Mouse (Mus musculus) MEL (cell line): Measurements from ENCODE around the gene Ubac2. TPM values are rescaled to one million over a fixed set of nuclear protein-coding genes. Genes with fewer than 3 reads are reported as not detected.

Source experiments
- DNase-seq: peaks from one replicate; pipeline ENCODE4 v3.0.0; 2011; ENCODE audit warnings: low read depth, low spot score
- H3K27ac ChIP-seq: 2 replicates; pipeline ENCODE4 v1.5.1; 2012; ENCODE audit warnings: low read depth, mild to moderate bottlenecking, control low read depth, low read length, moderate library complexity; ENCODE audit not compliant: control insufficient read depth
- H3K27me3 ChIP-seq, 2 experiments: fragments of 150-350 bp in 1 of 2; sonication (generic) in 1 of 2; 2 replicates each; pipeline ENCODE4 v1.6.1; 2012; ENCODE audit warnings: low read length in 2 of 2, mild to moderate bottlenecking in 2 of 2, improper control_type of control experiment in 1 of 2, moderate library complexity in 1 of 2; ENCODE audit not compliant: insufficient read depth in 2 of 2, control insufficient read depth in 1 of 2
- H3K36me3 ChIP-seq, 2 experiments: 2 replicates each; pipeline ENCODE4 v1.6.1; 2012 to 2014; ENCODE audit warnings: low read length in 2 of 2, improper control_type of control experiment in 1 of 2, inconsistent platforms in 1 of 2, mild to moderate bottlenecking in 1 of 2; ENCODE audit not compliant: insufficient read depth in 2 of 2, control insufficient read depth in 1 of 2
- H3K4me1 ChIP-seq, 2 experiments: fragments of 150-350 bp in 1 of 2; sonication (generic) in 1 of 2; 2 replicates each; pipeline ENCODE4 v1.6.1; 2012; ENCODE audit warnings: low read length in 2 of 2, improper control_type of control experiment in 1 of 2, mild to moderate bottlenecking in 1 of 2; ENCODE audit not compliant: insufficient read depth in 2 of 2, control insufficient read depth in 1 of 2
- H3K4me3 ChIP-seq, 2 experiments: fragments of 150-350 bp in 1 of 2; sonication (generic) in 1 of 2; 2 replicates each; pipeline ENCODE4 v1.5.1; 2012; ENCODE audit warnings: low read depth in 2 of 2, low read length in 2 of 2, mild to moderate bottlenecking in 2 of 2, moderate library complexity in 2 of 2, control low read depth in 1 of 2, improper control_type of control experiment in 1 of 2; ENCODE audit not compliant: control insufficient read depth in 1 of 2, insufficient read depth in 1 of 2
- H3K79me2 ChIP-seq: 2 replicates; pipeline ENCODE4 v1.6.1; 2012; ENCODE audit warnings: mild to moderate bottlenecking, low read length, moderate library complexity; ENCODE audit not compliant: control insufficient read depth, poor library complexity, insufficient read depth
- H3K9ac ChIP-seq: 2 replicates; pipeline ENCODE4 v1.6.1; 2012; ENCODE audit warnings: low read depth, mild to moderate bottlenecking, control low read depth, low read length, moderate library complexity; ENCODE audit not compliant: control insufficient read depth, poor library complexity, severe bottlenecking
- H3K9me3 ChIP-seq: fragments of 150-350 bp; sonication (generic); replicated peaks from 2 replicates; pipeline ENCODE4 v1.6.1; 2012; ENCODE audit warnings: mild to moderate bottlenecking, low read length, improper control_type of control experiment, moderate library complexity; ENCODE audit not compliant: insufficient read depth
- BHLHE40 ChIP-seq: IDR thresholded peaks from 2 replicates; pipeline ENCODE4 v1.6.1; 2012; ENCODE audit warnings: low read depth, mild to moderate bottlenecking, inconsistent platforms, low read length, improper control_type of control experiment, borderline replicate concordance
- GABPA ChIP-seq: IDR thresholded peaks from 2 replicates; pipeline ENCODE4 v1.6.1; 2012; ENCODE audit warnings: low read depth, mild to moderate bottlenecking, inconsistent platforms, low read length, improper control_type of control experiment, moderate library complexity
- KAT2A ChIP-seq: conservative IDR thresholded peaks from 2 replicates; pipeline ENCODE4 v1.6.1; 2012; ENCODE audit warnings: low read depth, low read length, improper control_type of control experiment, inconsistent platforms
- MAFK ChIP-seq: IDR thresholded peaks from 2 replicates; pipeline ENCODE4 v1.6.1; 2011; ENCODE audit warnings: low read depth, mild to moderate bottlenecking, low read length, improper control_type of control experiment, borderline replicate concordance
- MAX ChIP-seq: IDR thresholded peaks from 2 replicates; pipeline ENCODE4 v1.6.1; 2011; ENCODE audit warnings: low read length, improper control_type of control experiment
- MXI1 ChIP-seq: IDR thresholded peaks from 2 replicates; pipeline ENCODE4 v1.6.1; 2011; ENCODE audit warnings: mild to moderate bottlenecking, low read depth, low read length, improper control_type of control experiment
- SMC3 ChIP-seq: IDR thresholded peaks from 2 replicates; pipeline ENCODE4 v1.6.1; 2011; ENCODE audit warnings: low read depth, low read length, improper control_type of control experiment
- UBTF ChIP-seq: IDR thresholded peaks from 2 replicates; pipeline ENCODE4 v1.6.1; 2012; ENCODE audit warnings: low read depth, mild to moderate bottlenecking, inconsistent platforms, low read length, improper control_type of control experiment, moderate library complexity, borderline replicate concordance; ENCODE audit not compliant: insufficient read depth
- USF2 ChIP-seq, 2 experiments: IDR thresholded peaks; 2 replicates each; pipeline ENCODE4 v1.6.1; 2011 to 2012; ENCODE audit warnings: improper control_type of control experiment in 2 of 2, low read length in 2 of 2, borderline replicate concordance in 1 of 2, inconsistent platforms in 1 of 2, low read depth in 1 of 2, mild to moderate bottlenecking in 1 of 2; ENCODE audit not compliant: insufficient read depth in 1 of 2
- ZC3H11A ChIP-seq: IDR thresholded peaks from 2 replicates; pipeline ENCODE4 v1.6.1; 2012; ENCODE audit warnings: low read depth, mild to moderate bottlenecking, inconsistent platforms, low read length, improper control_type of control experiment
- ZNF384 ChIP-seq: IDR thresholded peaks from 2 replicates; pipeline ENCODE4 v1.6.1; 2012; ENCODE audit warnings: low read depth, mild to moderate bottlenecking, inconsistent platforms, low read length, improper control_type of control experiment
- polyA plus RNA-seq, 2 experiments: library from polyadenylated mRNA; stranded (reverse) in 1 of 2; unstranded in 1 of 2; fragments of >175 nt in 1 of 2; fragments of >200 nt in 1 of 2; gene quantifications; 2 replicates each; pipeline versions ENCODE4 v1.2.1 to v1.2.4; 2012; ENCODE audit warnings: low replicate concordance in 2 of 2, low read depth in 1 of 2; ENCODE audit not compliant: insufficient read length in 2 of 2, insufficient read depth in 1 of 2, missing spikeins in 1 of 2
- total RNA-seq: library from RNA; depleted of rRNA; stranded (reverse); fragments of 300-350 nt; gene quantifications from 2 replicates; pipeline ENCODE4 v1.2.3, GENCODE M21; 2012

The Ubac2 gene
- total and polyA plus RNA-seq, 3 experiments, result 32.9 to 44.8 TPM; not detected in 1

GRCm38 (mm10) chr14:122017958-122018357 lies 139.5 kb downstream of the Ubac2 start:
- H3K79me2 ChIP-seq, result no peaks in the 10 kb centered on the region
- no peak overlapping the region for H3K27ac ChIP-seq
- no peaks in the 10 kb centered on the region for H3K9me3 ChIP-seq
- no peak overlapping the region for H3K9ac ChIP-seq
- no peak for DNase-seq
- no peaks in the 10 kb centered on the region for H3K27me3 ChIP-seq
- H3K4me3 ChIP-seq, result no peak overlapping the region
- H3K36me3 ChIP-seq, result peaks cover 0 to 9% of the 10 kb centered on the region in 2 experiments; a peak in 3 of 4 replicates
- H3K4me1 ChIP-seq, result peaks cover 7 to 8% of the 10 kb centered on the region in 2 experiments
- TF ChIP-seq BHLHE40 (no peak), MXI1 (no peak), MAFK (no peak)

GRCm38 (mm10) chr14:122019389-122019788 lies 141.0 kb downstream of the Ubac2 start:
- no peak for DNase-seq
- Histone ChIP-seq H3K4me1 (peaks cover 19% of the 10 kb centered on the region in 2 experiments), H3K79me2 (no peaks in the 10 kb centered on the region), H3K9me3 (no peaks in the 10 kb centered on the region), H3K9ac (no peak overlapping the region), H3K27me3 (no peaks in the 10 kb centered on the region), H3K36me3 (peaks cover 0 to 21% of the 10 kb centered on the region in 2 experiments; a peak in 3 of 4 replicates), H3K4me3 (no peak overlapping the region), H3K27ac (no peak overlapping the region)
- TF ChIP-seq USF2 (IDR thresholded peaks at IDR 0.05; ENCODE audit: borderline replicate concordance in 1 of 2, insufficient read depth in 1 of 2, low read depth in 1 of 2, low read length in 2 of 2), result no peak
- peak; percentile 65 for TF ChIP-seq ZNF384

- Histone ChIP-seq H3K79me2 (no peaks in the 10 kb centered on the region), H3K27me3 (no peaks in the 10 kb centered on the region), H3K27ac (no peak overlapping the region), H3K4me3 (no peak overlapping the region), H3K36me3 (peaks cover 0 to 28% of the 10 kb centered on the region in 2 experiments; a peak in 3 of 4 replicates), H3K9ac (no peak overlapping the region), H3K4me1 (peaks cover 20 to 27% of the 10 kb centered on the region in 2 experiments), H3K9me3 (no peaks in the 10 kb centered on the region)
- DNase-seq, result no peak
- TF ChIP-seq GABPA (no peak), UBTF (no peak), SMC3 (no peak), ZC3H11A (no peak), KAT2A (no peak), MAX (no peak)
Observed at GRCm38 (mm10) chr14:122020567-122020966, 142.1 kb downstream of the Ubac2 start.
